Mouse (Mus musculus) olfactory bulb, adult 2 months (tissue): ENCODE measurements at regions not wholly inside any gene's neighbourhood (a gene's known extent, or its start where the extent isn't known, plus 50 kb on each side); places are given as distances from the start of the nearest gene placed in this dataset.

Experiments
- H3K27ac ChIP-seq: fragments of 200-500 bp; 2 replicates; pipeline ENCODE4 v1.5.1; 2012; ENCODE audit warnings: low read depth, low read length; ENCODE audit not compliant: insufficient read depth
- H3K4me1 ChIP-seq: fragments of 200-500 bp; 2 replicates; pipeline ENCODE4 v1.6.1; 2012; ENCODE audit warnings: low read length; ENCODE audit not compliant: control insufficient read depth, insufficient read depth
- H3K4me3 ChIP-seq: fragments of 200-500 bp; 2 replicates; pipeline ENCODE4 v1.5.1; 2012; ENCODE audit warnings: mild to moderate bottlenecking, low read depth, low read length, moderate library complexity; ENCODE audit not compliant: insufficient read depth
- CTCF ChIP-seq: fragments of 200-500 bp; IDR thresholded peaks from 2 replicates; pipeline ENCODE4 v1.5.1; 2012; ENCODE audit warnings: low read depth, mild to moderate bottlenecking, low read length, moderate library complexity; ENCODE audit not compliant: insufficient read depth
- POLR2A ChIP-seq: fragments of 200-500 bp; IDR thresholded peaks from 2 replicates; pipeline ENCODE4 v1.6.1; 2012; ENCODE audit warnings: mild to moderate bottlenecking, low read depth, low read length, moderate library complexity; ENCODE audit not compliant: insufficient read depth
- WGBS: fragments of 180-500 bp; shearing (Covaris S2); methylation state at CpG from one replicate; pipeline ENCODE4 v1.1.7; 2018; 5-methylcytosine and 5-hydroxymethylcytosine counted together

GRCm38 (mm10) chr14:61818365-61818764 is 211.1 kb downstream of the Kcnrg start:
- TF ChIP-seq POLR2A, result no peak
- no peak for TF ChIP-seq CTCF
- Histone ChIP-seq H3K4me1 (no peaks in the 10 kb centered on the region), H3K27ac (no peak overlapping the region), H3K4me3 (no peak overlapping the region)
- WGBS, result 94% methylated on average over 2 of the region's 2 CpGs

- H3K4me3 ChIP-seq, result no peak overlapping the region
- H3K27ac ChIP-seq, result no peak overlapping the region
- TF ChIP-seq POLR2A (no peak), CTCF (no peak)
- WGBS, result 98% methylated on average over 2 of the region's 2 CpGs
- H3K4me1 ChIP-seq, result no peaks in the 10 kb centered on the region
Measured at GRCm38 (mm10) chr14:61819251-61819650, 212.0 kb downstream of the Kcnrg start.

DNA sequence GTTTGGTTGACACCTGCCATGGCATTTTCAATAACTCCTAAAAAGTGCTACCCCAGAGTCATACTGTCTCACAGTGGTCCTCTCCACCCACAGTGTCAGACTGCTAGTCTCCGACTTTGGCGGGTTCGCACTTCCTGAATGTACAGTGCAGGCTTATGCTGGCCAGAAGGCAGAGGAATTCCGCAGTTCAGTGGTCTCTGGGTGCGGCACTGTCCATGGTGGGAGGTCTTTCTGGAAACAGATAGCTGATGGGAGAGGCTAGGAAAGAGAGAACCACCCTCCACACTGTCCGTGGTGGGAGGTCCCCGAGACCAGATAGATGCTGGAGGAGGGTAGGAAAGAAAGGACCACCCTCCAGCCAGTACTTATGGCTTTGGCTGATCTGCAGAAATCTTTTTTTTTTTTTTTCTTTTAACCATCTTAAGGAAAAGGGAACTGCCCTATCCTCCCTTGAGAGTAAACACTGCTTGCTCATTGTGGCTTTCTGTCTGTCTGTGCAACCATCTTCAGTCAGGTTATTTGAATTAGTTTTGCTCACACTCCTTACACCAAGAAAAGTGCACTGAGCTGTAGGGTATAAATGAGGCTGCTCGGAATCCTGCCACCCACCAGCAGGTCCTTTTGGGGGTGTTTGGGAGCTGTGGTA is 227.2 kb downstream of the Kcnrg start:
- TF ChIP-seq POLR2A (no peak), CTCF (no peak)
- H3K27ac ChIP-seq, result no peak overlapping the region
- WGBS, result 84% methylated on average over 8 of the region's 8 CpGs
- no peaks in the 10 kb centered on the region for H3K4me1 ChIP-seq
- no peak overlapping the region for H3K4me3 ChIP-seq

DNA sequence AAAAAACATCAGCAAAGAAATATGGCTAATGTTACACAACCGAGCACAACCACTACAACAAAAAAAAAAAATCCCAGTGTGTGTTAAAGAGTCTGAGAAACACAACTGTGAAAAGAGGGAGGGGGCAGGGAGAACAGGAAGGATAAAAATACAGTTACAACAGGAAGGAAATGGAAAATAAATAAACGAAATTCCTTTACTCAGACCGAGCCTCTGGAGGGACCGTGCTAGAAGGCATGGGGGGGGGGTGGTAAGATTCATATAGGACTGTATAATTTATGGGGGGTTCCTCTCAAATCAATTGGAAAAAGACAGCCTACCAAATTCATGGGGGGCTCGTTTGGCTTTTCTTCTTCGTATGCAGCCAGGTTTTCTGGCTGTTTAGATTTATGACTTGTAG is 228.5 kb downstream of the Kcnrg start:
- 75% methylated on average over 6 of the region's 6 CpGs for WGBS
- TF ChIP-seq CTCF, result no peak
- TF ChIP-seq POLR2A, result no peak

GRCm38 (mm10) chr14:61836231-61836630 is 229.0 kb downstream of the Kcnrg start:
- no peak overlapping the region for H3K27ac ChIP-seq
- 86% methylated on average over 6 of the region's 6 CpGs for WGBS
- no peak overlapping the region for H3K4me3 ChIP-seq
- no peaks in the 10 kb centered on the region for H3K4me1 ChIP-seq
- TF ChIP-seq POLR2A (no peak), CTCF (no peak)

More for the DNA sequence above, 228.5 kb downstream of the Kcnrg start:
- Histone ChIP-seq H3K4me1 (no peaks in the 10 kb centered on the region), H3K27ac (no peak overlapping the region), H3K4me3 (no peak overlapping the region)

GRCm38 (mm10) chr14:61836965-61837364 is 229.7 kb downstream of the Kcnrg start:
- Histone ChIP-seq H3K4me1 (no peaks in the 10 kb centered on the region), H3K4me3 (no peak overlapping the region), H3K27ac (no peak overlapping the region)
- TF ChIP-seq CTCF (no peak), POLR2A (no peak)
- WGBS, result 60% methylated on average over 4 of the region's 4 CpGs

DNA sequence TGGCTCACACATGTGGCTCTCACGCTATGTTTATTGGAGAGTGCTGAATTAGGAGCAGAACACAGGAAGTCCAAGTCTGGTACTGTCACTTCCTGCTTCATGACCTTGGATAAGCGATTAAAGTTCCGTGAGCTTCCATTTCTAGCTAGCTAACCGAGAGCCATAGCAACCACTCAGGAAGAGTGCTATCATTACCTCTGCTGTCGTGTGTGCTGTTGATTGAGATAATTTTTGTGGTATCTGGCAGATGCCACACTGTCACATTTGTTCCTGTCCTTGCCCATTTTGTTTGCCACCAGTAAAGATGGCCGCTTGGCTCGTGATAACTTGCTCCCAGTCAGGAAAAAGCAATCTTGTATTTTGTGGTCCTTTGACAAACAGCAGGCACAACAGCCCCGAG is 230.6 kb downstream of the Kcnrg start:
- no peaks in the 10 kb centered on the region for H3K4me1 ChIP-seq
- 87% methylated on average over 8 of the region's 8 CpGs for WGBS
- no peak overlapping the region for H3K27ac ChIP-seq
- no peak for TF ChIP-seq CTCF
- no peak for TF ChIP-seq POLR2A
- H3K4me3 ChIP-seq, result no peak overlapping the region

DNA sequence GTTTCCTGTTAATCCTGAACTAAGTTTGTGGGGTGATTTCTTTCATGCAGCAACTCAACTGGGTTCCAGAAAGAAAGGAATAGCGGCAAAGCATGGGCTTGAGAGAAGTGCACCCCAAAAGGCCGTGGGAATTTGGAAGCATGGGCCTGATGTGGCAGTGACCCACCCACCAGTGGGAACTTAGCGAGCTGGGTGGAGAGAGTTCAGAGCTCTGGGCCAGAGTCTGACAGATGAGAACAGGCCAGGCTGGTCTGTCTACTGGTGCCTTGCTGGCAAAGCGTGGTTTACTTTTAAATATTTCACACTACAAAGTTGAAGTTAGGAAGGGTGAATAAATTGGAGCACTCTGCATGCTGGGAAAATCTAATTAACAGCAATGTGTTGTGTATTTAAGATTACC is 235.2 kb downstream of the Kcnrg start:
- 83% methylated on average over 4 of the region's 4 CpGs for WGBS
- Histone ChIP-seq H3K4me1 (no peaks in the 10 kb centered on the region), H3K27ac (no peak overlapping the region), H3K4me3 (no peak overlapping the region)
- TF ChIP-seq CTCF, result no peak
- no peak for TF ChIP-seq POLR2A

GRCm38 (mm10) chr14:61846441-61846840 is 239.2 kb downstream of the Kcnrg start:
- TF ChIP-seq CTCF (no peak), POLR2A (no peak)
- H3K4me3 ChIP-seq, result no peak overlapping the region
- H3K4me1 ChIP-seq, result no peaks in the 10 kb centered on the region
- no peak overlapping the region for H3K27ac ChIP-seq
- 91% methylated on average over 5 of the region's 5 CpGs for WGBS

DNA sequence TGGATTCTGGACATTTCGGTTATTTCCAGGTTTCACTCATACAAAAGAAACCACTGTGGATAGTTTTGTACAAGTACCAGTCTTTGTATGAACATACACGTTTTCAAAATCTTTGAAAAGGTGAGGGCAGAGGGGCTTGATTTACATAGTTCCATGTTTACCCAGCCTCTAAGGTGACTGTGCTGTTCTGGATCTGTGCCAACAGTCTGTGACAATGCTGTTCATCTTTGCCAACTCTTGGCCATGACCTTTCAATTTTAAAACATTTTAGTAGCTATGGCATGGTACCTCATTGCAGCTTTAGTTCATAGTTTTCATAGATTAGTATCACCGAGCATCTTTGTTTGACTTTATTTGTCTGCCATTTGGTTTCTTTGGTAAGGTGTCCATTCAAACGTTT is 243.0 kb downstream of the Kcnrg start:
- no peak overlapping the region for H3K27ac ChIP-seq
- no peak overlapping the region for H3K4me3 ChIP-seq
- TF ChIP-seq POLR2A (no peak), CTCF (no peak)
- 81% methylated on average over 4 of the region's 4 CpGs for WGBS
- H3K4me1 ChIP-seq, result no peaks in the 10 kb centered on the region
